Mouse (Mus musculus): ENCODE results near the gene Atp13a3.

The Atp13a3 gene

DNA sequence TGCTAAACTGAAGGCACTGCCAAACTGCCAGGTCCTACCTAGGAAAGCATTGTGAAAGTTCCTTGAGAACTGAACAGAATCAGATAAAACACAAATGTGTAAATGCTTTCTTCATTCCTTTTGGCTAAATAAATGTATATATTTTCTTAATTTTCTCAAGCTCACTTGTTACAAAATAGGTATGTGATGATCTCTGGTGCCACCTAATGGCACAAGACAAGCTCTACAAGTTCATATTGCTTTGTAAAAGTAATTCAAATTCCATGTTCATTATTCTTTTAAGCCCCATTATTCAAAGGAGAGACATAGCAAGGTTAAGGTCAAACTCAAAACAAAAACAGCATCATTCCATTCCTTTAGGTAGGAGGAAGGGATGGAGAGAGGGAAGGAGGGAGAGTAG lies 91.5 kb downstream of the Atp13a3 start:
- peak; percentile 16 for DNase-seq (ENCODE audit: low read depth, low spot score)

DNA sequence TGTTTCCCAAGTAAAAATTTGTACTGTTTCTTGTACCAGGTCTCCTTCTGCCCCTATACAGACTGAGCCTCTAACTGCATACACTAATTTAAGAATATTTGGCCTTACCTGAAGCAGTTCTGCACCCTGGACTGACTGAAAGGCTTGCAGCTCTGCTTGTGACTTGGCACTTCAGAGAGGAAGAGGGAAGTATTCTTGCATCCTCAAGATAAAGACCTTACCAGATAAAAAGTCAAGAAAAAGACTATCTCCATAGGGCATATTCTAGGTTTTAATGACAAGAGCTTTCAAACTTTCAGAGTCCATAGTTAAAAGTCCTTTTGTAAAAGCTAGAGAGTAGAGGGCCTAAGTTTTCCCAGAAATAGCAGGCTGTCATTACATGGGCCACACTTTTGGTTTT lies 95.1 kb downstream of the Atp13a3 start, which contains the start of gene Gp5:
Gene Gp5, minus strand, starts transcription at position 133 of the 400 bp plus-strand sequence.
- no peak for DNase-seq (ENCODE audit: low read depth, low spot score)

DNA sequence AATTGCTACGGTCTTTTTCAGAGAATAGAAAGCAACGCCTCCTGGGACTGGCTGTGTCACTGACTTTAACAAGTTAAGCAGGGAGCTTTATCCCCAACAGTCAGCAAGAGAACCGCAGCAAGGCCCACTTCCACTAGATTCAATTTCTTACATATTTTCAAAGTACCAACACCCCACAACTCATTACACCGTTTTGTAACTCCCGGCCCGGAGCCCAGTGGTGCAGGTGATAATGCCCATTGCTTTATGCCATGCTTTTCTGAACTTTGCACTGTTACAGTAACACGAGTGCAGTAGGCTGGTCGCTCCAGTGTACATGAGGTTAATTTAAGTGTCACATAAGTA lies 95.6 kb downstream of the Atp13a3 start:
- DNase-seq (ENCODE audit: low read depth, low spot score): no peak

DNA sequence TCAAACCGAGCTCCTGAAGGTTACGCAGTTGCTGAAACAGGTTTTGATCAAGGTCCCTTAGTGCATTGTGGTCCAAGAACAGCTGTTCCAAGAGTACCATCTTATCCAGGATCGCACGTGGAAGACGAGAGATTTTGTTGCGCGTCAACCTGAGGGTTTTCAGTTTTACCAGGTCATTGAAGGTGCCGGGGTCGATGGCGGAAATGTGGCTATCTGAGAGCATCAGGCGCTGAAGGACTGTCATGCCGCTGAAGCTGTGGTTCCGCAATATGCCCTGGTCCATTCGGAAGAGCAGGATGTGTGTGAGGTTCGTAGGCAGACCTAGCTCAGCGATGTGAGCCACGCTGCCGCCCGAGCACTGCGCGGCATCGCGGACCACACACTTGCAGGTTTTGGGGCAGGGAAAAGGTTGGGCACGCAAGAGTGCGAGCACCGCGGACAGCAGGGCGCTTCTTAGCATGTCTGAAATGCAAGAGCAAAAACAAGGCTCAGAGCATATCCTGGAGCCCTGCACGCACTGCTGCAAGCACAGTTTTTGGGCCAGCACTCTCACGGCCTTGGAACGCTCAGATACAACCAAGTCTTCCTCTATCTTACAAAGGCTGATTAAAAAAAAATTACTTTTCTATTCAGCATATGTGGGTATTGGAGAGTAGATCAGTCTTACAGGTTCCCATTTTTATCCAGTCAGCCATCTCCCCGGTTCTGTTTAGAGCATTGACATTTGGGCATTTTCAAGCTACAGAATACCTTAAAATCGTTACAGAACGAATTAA lies 96.2 kb downstream of the Atp13a3 start:
- DNase-seq (ENCODE audit: low read depth, low spot score): no peak

DNA sequence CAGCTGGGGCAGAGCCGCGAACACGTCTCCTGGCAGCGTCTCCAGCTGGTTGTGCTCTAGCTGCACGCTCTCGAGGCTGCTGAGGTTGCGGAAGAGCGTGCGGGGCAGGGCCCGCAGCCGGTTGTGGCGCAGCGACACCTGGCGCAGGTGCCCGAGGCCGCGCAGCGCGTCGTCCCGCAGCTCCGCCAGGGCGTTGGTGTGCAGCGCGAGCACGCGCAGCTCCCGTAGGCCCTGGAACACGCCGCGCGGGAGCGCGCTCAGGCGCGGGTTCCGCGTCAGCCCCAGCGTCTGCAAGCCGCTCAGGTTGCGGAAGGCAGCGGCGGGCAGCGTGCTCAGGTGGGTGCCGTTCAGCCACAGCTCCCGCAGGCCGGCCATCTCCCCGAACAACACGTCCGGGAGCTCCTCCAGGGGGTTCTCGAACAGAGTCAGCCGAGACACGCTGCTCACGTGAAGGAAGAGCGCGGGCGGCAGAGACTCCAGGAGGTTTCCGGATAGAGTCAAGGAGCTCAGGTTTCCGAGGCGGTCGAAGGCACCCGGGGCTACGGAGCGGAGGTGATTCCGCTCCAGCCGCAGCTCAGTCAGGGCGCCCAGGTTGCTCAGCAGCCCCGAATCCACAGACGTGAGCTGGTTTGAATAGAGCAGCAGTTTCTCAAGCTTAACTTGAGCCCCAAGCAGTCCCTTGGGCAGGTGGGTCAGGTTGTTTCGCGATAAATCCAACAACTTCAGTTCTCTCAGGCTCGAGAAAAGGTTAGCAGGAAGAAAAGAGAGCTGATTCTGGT lies 97.0 kb downstream of the Atp13a3 start:
- DNase-seq (ENCODE audit: low read depth, low spot score): peak; percentile 38

DNA sequence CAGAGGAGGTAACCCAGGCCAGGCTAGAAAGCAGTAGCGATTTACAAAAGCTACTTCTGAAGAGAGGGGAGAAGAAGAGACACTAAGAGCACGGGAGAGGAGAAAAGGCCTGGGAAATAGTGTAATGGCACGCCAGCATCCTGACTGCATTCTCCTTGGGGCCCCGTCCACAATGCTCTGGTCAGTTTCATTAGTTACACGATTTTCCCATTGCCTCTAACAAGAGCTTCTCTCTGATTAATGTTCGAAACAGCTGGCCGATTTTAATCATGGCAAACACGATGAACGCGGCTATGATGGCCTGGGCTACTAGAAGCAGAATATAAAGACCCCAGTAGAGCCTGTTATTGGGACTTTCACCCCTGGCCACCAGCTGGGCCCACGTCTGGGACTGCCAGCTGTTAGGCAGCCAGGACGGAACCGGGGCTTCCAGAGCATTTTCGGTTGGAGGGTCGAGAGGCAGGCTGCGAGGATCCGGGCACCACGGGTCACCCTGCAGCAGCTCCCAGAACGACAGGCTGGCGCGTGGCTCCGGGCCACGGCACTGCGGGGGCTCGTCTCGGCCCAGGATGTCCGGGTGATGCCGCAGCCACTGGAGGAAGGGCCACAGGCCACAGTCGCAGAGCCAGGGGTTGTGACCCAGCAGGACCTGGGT lies 97.7 kb downstream of the Atp13a3 start:
- no peak for DNase-seq (ENCODE audit: low read depth, low spot score)

DNA sequence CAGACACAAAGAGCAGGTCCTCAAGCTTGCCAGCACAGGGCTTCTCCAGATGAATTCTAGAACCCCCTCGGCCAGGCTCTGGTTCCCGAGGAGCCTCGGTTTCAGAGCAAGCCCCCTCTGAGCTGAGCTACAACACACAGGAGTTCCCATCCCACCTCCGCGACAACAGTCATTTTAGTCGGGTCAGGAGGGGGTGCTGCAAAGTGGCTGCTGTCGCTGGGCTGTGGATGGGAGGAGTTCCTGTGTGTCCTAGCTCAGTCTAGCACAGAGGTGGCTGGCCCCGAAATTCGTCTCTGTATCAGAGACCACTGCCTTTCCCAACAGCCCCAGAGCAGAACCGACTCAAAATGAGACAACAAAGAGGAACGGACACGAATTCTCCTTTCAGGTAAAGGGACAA lies 98.5 kb downstream of the Atp13a3 start:
- no peak for DNase-seq (ENCODE audit: low read depth, low spot score)

DNA sequence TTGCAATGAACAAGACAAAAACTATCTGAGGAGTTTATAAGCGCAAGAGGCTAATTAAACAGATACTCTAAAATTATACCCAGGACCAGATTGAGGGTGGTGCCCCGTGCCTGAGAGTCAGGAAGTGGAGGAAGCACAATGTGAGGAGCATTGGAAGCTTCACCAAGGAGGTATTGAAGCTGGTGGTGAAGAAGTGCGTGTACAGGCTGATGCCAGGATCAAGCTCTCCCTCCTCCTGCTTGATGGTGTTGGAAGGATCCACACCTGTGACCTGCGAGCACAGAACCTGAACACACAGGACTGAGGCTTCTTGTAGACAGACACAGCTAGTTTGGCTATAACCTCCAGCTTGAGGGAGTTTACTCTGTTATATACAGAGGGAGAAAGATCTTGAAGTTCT lies 99.7 kb downstream of the Atp13a3 start:
- no peak for DNase-seq (ENCODE audit: low read depth, low spot score)

DNA sequence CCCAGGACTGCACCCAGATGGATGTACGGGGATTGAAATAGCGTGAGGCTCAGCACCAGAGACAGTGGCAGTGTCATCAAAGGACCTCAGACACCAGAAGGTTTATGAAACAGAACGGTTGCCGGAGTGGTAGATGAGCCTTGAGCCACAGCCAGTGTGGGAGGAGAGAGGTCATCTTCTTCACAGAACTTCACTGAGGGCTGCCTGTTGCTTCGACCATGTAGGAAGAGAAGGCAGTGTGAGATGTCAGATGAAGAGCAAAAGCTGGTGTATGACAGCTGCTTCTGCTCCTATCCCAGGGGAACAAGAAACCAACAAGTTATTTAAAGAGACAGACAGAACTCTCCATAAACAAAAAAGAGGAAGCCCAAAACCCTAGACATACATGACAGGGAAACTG lies 101.5 kb downstream of the Atp13a3 start:
- no peak for DNase-seq (ENCODE audit: low read depth, low spot score)

DNA sequence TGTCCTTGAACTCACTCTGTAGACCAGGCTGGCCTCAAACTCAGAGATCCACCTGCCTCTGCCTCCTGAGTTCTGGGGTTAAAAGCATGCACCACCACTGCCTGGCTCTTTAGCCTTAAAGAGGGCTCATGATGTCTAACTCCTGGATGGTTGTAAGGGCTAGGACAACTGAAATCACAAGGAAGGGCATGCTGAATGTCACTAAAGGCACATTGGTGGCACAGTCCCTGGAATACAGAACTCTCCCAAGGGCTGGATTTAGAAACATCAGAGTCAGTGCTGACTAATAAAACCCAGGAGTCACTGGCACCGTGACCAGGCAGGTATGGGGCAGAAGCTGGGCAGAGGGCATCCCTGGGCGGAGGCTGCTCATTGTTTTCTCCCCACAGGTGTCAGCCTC lies 102.4 kb downstream of the Atp13a3 start:
- no peak for DNase-seq (ENCODE audit: low read depth, low spot score)

DNA sequence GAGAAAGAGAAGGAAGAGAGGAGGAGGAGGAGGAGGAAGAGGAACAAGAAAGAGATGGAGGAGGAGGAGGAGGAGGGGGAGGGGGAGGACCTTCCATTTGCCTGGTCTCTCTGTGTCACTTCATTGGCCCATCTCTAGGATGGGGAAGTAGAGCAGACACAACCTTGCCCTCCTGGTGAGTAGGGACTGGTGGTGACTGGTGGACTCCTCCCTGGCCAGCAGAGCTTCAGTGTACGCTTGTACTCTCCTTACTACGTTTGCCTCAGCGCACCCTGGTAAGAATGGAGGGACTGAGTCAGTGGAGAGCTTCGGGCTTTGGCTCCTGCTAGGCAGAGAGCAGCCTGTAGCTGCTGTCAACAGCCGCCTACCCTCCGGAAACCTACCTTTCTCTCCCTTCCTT lies 103.1 kb downstream of the Atp13a3 start:
- no peak for DNase-seq (ENCODE audit: low read depth, low spot score)

DNA sequence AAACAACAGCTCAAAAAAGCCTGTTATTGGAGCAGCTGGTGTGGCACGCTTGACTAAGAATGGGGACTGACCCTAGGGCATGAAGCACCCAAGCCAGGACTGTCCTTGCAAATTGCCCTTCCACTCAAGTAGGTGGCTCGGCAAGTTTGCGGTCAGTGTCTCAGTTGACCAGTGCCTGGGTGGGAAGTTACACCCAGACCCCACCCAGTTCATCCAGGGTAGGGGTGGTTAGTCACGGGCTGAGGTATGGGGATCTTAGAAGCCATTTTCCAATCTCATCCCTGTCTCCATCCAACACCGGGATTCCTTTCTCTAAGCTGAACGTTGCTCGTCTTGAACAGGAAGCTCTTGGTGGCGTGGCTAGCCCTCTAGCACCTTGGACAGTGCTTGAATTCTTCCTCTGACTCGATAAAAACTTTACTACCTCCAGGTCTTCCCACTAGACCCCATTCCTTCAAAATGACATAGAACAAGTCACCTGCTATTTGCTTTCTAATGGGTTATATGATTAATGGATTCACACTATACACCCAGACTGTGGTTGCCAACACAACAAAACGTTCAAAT lies 106.0 kb downstream of the Atp13a3 start:
- DNase-seq (ENCODE audit: low read depth, low spot score): no peak

DNA sequence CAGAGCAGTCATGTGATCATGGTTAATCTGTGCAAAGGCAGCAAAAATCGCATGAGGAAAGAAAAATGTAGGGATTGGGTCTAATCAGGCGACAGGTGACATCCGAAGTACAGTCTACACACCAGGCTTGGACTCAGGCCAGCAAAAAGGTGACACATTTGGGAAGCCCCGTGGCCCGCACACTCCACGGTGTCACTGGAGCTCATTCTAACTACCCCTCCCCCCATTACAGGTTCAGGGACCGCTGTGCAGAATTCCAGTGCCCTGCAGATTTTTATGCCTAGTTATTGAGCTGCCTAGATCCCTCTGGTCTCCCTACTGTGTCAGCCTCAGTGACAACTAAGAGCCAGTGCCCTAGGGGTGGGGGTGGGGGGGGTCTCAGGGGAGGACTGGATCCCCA lies 108.3 kb downstream of the Atp13a3 start:
- no peak for DNase-seq (ENCODE audit: low read depth, low spot score)

DNA sequence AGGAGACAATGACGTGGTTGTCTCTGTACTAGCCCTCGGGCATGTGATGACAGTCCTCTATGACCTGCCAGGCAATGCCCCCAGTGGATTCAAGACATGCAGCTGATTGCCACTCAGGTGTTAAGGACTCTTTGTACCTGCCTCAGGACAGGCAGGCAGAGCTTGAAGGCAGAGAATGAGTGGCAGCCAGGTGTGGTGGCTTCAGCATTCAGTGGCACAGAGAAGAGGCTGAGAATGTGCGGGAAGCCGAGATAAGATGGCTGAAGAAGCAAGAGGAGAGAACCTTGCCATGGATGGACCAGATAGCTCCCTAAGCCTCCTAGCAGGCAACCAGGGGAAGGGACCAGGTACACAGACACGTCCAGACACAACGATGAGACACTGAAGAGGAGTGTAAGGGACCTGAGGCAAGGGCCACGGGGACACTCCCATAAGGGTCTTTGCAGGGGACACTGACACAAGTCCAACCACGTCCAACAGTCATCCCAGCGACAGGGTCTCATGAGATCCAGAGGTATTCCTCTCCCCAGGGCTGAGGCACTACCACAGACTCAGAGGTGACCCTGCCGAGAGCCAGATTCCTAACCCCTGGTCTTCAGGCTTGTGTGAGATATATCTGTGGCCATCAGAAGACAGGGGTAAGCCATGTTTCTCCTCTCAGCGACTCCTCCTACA lies 109.0 kb downstream of the Atp13a3 start:
- DNase-seq (ENCODE audit: low read depth, low spot score): no peak

DNA sequence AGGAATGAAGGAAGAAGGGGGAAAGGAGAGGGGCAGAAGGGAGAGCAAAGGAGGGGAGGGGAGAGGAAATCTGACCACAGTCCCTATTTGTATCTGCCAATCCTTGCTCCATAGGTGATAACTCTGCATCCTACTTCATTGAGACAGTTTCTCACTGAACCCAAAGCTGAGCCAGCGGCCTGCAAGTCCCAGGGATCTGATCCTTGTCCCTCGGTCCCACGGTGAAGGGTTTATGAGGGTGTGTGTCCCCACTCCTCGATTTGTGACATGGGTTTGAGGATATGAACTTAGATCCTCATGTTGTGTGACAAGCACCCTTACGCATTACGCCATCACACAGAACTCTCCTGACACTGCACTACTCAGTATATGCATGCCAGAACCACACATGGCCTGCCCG lies 110.7 kb downstream of the Atp13a3 start:
- DNase-seq (ENCODE audit: low read depth, low spot score): no peak

DNA sequence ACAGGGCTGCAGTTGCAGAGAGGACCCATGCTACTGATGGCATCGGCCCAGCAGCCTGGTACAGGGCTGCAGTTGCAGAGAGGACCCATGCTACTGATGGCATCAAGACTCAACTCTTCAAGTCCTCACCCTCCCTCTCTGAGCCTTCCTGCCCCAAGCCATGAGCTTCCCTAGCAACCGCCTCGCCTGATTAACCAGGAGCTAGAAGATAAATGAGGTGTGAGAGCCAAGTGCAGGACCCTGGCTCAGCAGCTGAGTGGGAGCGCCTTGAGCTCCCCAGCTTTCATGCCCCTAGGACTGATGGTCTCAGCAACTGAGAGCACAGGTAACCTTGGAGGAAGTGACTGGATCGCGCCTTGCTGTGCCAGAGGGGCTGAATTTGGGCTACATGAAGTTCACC lies 115.3 kb downstream of the Atp13a3 start:
- no peak for DNase-seq (ENCODE audit: low read depth, low spot score)

DNA sequence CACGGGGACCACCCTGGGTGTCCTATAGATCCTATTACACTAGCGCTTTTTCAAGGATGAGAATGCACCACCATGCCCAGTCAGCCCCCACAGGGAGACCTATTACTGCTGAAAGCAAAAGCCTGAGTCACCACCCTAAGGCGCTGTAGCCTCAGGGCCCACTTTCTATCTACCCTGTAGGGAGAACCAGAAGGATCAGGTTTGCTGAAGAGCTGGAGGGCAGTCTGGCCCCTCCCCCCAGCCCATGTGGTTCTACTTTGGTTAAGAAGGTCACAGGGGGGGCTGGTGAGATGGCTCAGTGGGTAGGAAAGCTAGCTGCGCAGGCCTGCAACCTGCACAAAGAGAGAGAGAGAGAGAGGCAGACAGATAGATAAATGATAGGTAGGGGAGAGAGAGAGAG lies 120.1 kb downstream of the Atp13a3 start:
- DNase-seq (ENCODE audit: low read depth, low spot score): no peak

DNA sequence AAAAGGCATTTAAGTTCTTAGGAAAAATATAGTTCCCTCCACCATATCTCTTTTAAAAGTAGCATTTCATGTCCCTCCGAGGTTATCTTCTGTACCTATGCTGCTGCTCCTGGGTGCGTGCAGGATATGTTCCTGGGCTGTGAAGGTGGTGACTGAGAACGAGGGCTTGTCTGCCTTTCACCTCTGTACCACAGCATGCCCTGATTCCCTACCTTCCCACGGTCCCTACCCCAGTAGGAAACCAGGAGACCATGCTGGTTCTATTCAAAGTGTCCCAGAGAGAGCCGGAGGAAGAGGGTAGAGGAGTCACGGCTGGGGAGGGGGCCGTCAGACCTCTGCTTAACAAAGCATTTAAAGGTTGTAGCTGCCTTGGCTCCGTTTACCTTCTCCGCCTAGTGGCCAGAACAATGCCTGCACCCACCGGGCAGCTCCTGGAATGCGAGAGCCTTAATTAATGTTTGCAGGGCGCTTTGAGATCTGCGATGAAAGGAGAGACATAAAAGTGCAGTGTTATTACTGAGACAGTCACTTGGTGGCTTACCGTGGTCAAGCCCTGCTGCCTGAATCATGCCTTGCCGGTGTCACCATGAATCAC lies 121.9 kb downstream of the Atp13a3 start:
- DNase-seq (ENCODE audit: low read depth, low spot score): no peak

DNA sequence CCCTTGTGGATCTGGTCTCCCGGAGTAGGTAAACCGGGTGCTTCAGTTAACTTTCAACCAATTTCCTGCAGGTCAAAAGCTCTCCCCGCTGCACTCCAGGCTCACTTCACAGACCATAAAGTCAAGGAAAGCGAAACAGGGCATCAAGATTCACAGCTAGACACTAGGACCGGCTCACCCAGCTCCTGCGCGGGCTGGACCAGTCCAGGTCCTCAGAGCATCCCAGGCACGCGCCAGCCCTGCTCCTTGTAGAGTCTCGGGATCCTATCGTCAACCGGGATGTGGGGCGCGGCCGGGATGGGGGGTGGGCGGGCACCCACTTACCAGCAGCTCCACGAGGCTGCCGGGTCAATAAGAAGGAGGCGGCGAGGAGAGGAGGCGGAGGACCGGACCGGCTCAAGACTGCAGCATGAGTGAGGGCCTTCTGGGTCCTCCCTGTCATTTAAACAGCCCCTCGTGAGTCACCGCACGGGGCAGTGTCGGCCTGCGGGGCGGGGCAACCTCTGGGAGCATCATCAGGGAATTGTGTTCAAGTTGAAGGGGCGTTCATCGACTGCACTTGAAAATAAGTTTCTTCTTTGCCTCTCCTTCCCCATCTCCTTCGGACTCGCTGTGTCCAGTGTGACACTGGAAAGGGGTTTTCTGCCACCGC lies 122.8 kb downstream of the Atp13a3 start, which contains the start of gene Lrrc15:
Gene Lrrc15, minus strand, starts transcription at position 413 of the 652 bp plus-strand sequence.
- DNase-seq (ENCODE audit: low read depth, low spot score): no peak

DNA sequence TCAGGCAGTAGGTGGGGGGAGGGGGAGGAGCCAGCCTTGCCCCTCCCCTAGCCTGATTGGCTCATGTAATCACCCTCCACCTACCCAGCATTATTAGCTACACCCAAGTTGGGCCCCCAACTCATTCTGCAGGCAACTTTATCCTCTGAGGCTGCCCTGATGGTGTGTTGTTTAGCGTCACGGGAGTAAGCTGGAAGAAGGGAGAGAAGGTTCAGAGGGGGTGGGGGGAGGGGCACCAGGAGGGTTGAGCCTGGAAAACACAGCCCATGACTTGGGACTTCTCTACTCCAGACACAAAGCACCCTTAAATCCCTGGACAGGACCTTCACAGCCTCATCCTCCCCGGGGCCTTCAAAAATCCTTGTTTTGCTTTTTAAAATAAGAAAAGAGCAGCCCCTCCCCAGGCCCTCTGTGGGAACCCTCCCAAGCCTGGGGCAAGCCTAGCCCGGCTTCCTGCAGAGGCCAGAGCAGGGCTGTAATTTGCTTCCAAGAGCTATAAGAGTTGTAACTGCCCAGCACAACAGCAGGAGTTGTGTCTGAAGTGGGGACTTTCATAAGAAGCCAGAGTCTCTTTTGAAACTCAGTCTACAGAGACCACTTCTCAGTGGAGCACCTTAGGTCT lies 125.0 kb downstream of the Atp13a3 start:
- DNase-seq (ENCODE audit: low read depth, low spot score): no peak
